Mouse (Mus musculus) stomach, embryonic 14.5 days (tissue): ENCODE measurements around the gene 1700008O03Rik. TPM values are rescaled to one million over a fixed set of nuclear protein-coding genes. Genes with fewer than 3 reads are reported as not detected.

ENCODE experiments used
- ATAC-seq: fragments of 200-750 bp; cut with Nextera tagmentation; 2 replicates; pipeline ENCODE4 v1.8.0; 2017; ENCODE audit warnings: low read depth, moderate TSS enrichment; ENCODE audit not compliant: insufficient number of reproducible peaks, insufficient read depth, low FRiP score
- H3K27ac ChIP-seq: fragments of 300-500 bp; sonication (generic); 2 replicates; pipeline ENCODE4 v1.5.1; 2014; ENCODE audit warnings: mild to moderate bottlenecking, low read length, moderate library complexity, mixed read lengths
- H3K27me3 ChIP-seq: fragments of 300-500 bp; sonication (generic); 2 replicates; pipeline ENCODE4 v1.6.1; 2014; ENCODE audit warnings: low read length, control low read depth, mixed read lengths; ENCODE audit not compliant: control insufficient read depth, insufficient read depth
- H3K36me3 ChIP-seq: fragments of 300-500 bp; sonication (generic); 2 replicates; pipeline ENCODE4 v1.6.1; 2014; ENCODE audit warnings: mild to moderate bottlenecking, control low read depth, low read length, moderate library complexity, mixed read lengths; ENCODE audit not compliant: control insufficient read depth, insufficient read depth
- H3K4me1 ChIP-seq: fragments of 300-500 bp; sonication (generic); 2 replicates; pipeline ENCODE4 v1.6.1; 2014; ENCODE audit warnings: low read length, control low read depth, mixed read lengths; ENCODE audit not compliant: control insufficient read depth, insufficient read depth
- H3K4me2 ChIP-seq: fragments of 300-500 bp; sonication (generic); replicated peaks from 2 replicates; pipeline ENCODE4 v1.6.1; 2014; ENCODE audit warnings: low read depth, low read length, control low read depth
- H3K4me3 ChIP-seq: fragments of 300-500 bp; sonication (generic); 2 replicates; pipeline ENCODE4 v1.5.1; 2014; ENCODE audit warnings: low read depth, low read length, control low read depth
- H3K9ac ChIP-seq: fragments of 300-500 bp; sonication (generic); replicated peaks from 2 replicates; pipeline ENCODE4 v1.6.1; 2014; ENCODE audit warnings: low read depth, mild to moderate bottlenecking, control low read depth, low read length, moderate library complexity, mixed read lengths
- H3K9me3 ChIP-seq: fragments of 300-500 bp; sonication (generic); 2 replicates; pipeline ENCODE4 v1.6.1; 2016; ENCODE audit warnings: low read depth, low read length, control low read depth; ENCODE audit not compliant: control insufficient read depth
- WGBS: fragments of 180-500 bp; shearing (Covaris S2); extraction: QIAGEN DNeasy Blood & Tissue Kit; methylation state at CpG from one replicate; pipeline ENCODE4 v1.1.7; 2014; 5-methylcytosine and 5-hydroxymethylcytosine counted together
- polyA plus RNA-seq: library from polyadenylated mRNA; unstranded; fragments of >200 nt; fragmentation: Nextera tagmentation; extraction: Ambion mirVana; gene quantifications from 2 replicates; pipeline ENCODE4 v1.2.1, GENCODE M21; 2014

1700008O03Rik gene
- polyA plus RNA-seq, 1 experiment from 2014 or later, result 1.2 TPM

- H3K27me3 ChIP-seq, result peaks cover 20% of the 10 kb centered on the region
- H3K9ac ChIP-seq, result no peak overlapping the region
- no peaks in the 10 kb centered on the region for H3K36me3 ChIP-seq
- no peak overlapping the region for H3K27ac ChIP-seq
- H3K4me3 ChIP-seq, result no peak overlapping the region
- ATAC-seq, result no peak
- H3K4me2 ChIP-seq, result peak overlapping the region; percentile 75; the same call in 1 of the 2 replicates
- 13% methylated on average over 8 of the region's 8 CpGs for WGBS
- no peaks in the 10 kb centered on the region for H3K9me3 ChIP-seq
- H3K4me1 ChIP-seq, result peaks cover 7% of the 10 kb centered on the region; the same call in 1 of the 2 replicates
These were observed 42.0 kb upstream of the 1700008O03Rik start for GRCm38 (mm10) chr7:44427666-44428065.

DNA sequence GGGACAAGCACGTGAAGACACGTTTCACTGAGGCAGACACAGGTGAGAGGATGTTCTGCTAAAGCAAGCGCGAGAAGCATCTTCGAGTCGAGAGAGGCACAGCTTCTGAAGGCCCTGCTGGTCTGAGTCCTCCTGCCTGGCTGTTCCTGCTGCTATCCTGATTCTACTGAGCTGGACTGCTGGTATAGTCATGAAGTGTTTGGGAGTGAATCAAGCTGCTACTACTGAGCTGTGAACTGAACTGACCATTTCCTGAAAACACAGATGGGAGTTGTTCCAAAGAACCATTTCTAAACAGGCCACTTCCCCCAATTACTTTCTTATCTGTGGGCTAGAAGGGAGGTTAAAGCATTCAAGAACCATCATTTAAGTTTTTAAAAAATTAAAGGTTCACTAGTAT, 27.7 kb upstream of the 1700008O03Rik start:
- ATAC-seq, result no peak
- 71% methylated on average over 6 of the region's 6 CpGs for WGBS

GRCm38 (mm10) chr7:44411144-44411543, 25.5 kb upstream of the 1700008O03Rik start:
- Histone ChIP-seq H3K4me3 (no peak overlapping the region), H3K27me3 (no peaks in the 10 kb centered on the region), H3K9me3 (no peaks in the 10 kb centered on the region), H3K27ac (no peak overlapping the region), H3K9ac (no peak overlapping the region), H3K36me3 (no peaks in the 10 kb centered on the region), H3K4me2 (no peak overlapping the region), H3K4me1 (no peaks in the 10 kb centered on the region)
- no peak for ATAC-seq
- 86% methylated on average over 4 of the region's 4 CpGs for WGBS

More for the DNA sequence above, 27.7 kb upstream of the 1700008O03Rik start:
- Histone ChIP-seq H3K9me3 (no peaks in the 10 kb centered on the region), H3K4me3 (no peak overlapping the region), H3K9ac (no peak overlapping the region), H3K36me3 (no peaks in the 10 kb centered on the region), H3K4me1 (no peaks in the 10 kb centered on the region), H3K27ac (no peak overlapping the region), H3K4me2 (no peak overlapping the region), H3K27me3 (no peaks in the 10 kb centered on the region)

DNA sequence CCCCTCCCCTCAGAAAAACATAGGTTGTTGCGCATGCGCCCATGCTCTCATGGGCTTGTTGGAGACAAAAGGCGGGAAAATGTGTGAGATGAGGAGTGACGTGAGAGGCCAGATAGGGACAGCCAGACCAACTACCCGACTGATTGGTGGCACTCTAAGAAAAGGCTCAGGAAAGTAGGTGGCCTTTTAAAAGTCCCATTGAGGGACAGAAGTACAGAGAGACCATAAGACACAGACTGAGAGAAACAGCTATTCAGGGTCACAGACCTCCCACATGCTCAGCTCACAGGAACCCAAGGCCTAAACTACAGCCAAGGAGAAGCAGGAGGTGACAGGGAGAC, 20.4 kb upstream of the 1700008O03Rik start:
- Histone ChIP-seq H3K4me3 (no peak overlapping the region), H3K36me3 (no peaks in the 10 kb centered on the region), H3K9me3 (no peaks in the 10 kb centered on the region), H3K9ac (no peak overlapping the region), H3K4me2 (no peak overlapping the region), H3K4me1 (no peaks in the 10 kb centered on the region), H3K27me3 (0 out of 2 replicates have a peak, but pooled peaks cover 3% of the 10 kb centered on the region), H3K27ac (no peak overlapping the region)
- no peak for ATAC-seq
- 1% methylated on average over 5 of the region's 5 CpGs for WGBS

DNA sequence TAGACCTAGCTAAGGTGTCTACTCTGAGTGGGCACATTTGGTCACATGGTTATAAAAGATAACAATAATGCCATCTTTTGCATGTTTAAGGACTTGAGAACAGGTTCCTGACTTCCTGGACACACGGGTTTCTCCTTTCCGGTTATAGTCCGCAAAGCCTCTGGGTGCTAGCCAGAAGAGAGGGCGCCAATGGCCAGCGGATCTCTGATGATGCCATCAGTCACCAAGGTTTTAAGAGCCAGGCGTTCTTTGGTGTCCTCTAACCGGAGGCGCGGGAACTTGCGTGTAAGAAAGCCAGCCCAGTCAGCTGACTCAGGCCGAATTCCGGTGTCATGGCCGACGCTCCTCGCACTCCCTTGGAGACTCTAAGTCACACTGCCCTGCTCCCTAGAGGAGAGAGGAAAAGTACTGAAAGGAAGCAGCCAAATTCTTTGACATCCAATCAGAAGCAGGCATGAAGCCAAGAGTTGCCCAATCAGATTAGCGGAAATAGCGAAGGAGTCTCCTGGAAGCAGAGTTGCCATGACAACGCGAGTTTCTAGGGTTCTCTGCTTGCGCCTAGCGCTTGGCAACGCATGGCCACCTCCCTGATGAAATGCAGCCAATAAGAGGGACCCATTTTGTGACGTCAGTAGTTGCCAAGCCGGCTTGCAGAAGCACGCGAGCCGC, 19.9 kb upstream of the 1700008O03Rik start:
- H3K4me2 ChIP-seq, result peak overlapping the region; percentile 41
- 0 out of 2 replicates have a peak overlapping the region, but pooled peaks have one; percentile 30 for H3K27ac ChIP-seq
- 0 out of 2 replicates have a peak, but pooled peaks cover 3% of the 10 kb centered on the region for H3K27me3 ChIP-seq
- H3K4me3 ChIP-seq, result peak overlapping the region; percentile 33
- no peak overlapping the region for H3K9ac ChIP-seq
- H3K9me3 ChIP-seq, result no peaks in the 10 kb centered on the region
- peak; percentile 96 for ATAC-seq
- H3K36me3 ChIP-seq, result no peaks in the 10 kb centered on the region
- no peaks in the 10 kb centered on the region for H3K4me1 ChIP-seq
- WGBS, result 1% methylated on average over 27 of the region's 27 CpGs

DNA sequence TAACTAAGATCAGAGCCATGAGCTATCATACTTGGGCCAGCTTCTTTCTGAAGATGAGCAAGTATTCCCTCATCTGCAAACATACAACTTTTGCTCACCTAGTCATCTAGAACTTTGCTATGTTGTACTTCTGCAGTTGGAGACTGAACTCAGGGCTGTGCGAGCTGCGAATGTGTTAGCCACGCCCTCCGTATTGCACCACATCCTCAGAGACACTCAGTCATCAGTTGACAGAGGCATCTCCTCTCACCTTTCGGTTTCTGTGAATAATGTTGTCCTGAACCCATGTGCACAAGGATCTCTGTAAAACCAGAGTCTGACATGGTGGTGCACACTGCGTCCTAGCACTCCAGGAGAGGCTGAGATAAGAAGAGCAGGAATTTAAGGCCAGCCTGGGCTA, 16.1 kb upstream of the 1700008O03Rik start:
- H3K36me3 ChIP-seq, result no peaks in the 10 kb centered on the region
- no peak for ATAC-seq
- 0 out of 2 replicates have a peak, but pooled peaks cover 3% of the 10 kb centered on the region for H3K27me3 ChIP-seq
- H3K4me1 ChIP-seq, result no peaks in the 10 kb centered on the region
- no peak overlapping the region for H3K4me2 ChIP-seq
- 69% methylated on average over 6 of the region's 6 CpGs for WGBS
- no peak overlapping the region for H3K27ac ChIP-seq
- no peak overlapping the region for H3K4me3 ChIP-seq
- H3K9ac ChIP-seq, result no peak overlapping the region
- no peaks in the 10 kb centered on the region for H3K9me3 ChIP-seq

GRCm38 (mm10) chr7:44398570-44398969, 12.9 kb upstream of the 1700008O03Rik start:
- H3K36me3 ChIP-seq, result no peaks in the 10 kb centered on the region
- 16% methylated on average over 3 of the region's 3 CpGs for WGBS
- H3K27ac ChIP-seq, result no peak overlapping the region
- 0 out of 2 replicates have a peak, but pooled peaks cover 3% of the 10 kb centered on the region for H3K27me3 ChIP-seq
- H3K9ac ChIP-seq, result no peak overlapping the region
- H3K4me1 ChIP-seq, result no peaks in the 10 kb centered on the region
- H3K9me3 ChIP-seq, result no peaks in the 10 kb centered on the region
- no peak overlapping the region for H3K4me3 ChIP-seq
- no peak overlapping the region for H3K4me2 ChIP-seq
- peak; percentile 39; the same call in 1 of the 2 replicates for ATAC-seq

DNA sequence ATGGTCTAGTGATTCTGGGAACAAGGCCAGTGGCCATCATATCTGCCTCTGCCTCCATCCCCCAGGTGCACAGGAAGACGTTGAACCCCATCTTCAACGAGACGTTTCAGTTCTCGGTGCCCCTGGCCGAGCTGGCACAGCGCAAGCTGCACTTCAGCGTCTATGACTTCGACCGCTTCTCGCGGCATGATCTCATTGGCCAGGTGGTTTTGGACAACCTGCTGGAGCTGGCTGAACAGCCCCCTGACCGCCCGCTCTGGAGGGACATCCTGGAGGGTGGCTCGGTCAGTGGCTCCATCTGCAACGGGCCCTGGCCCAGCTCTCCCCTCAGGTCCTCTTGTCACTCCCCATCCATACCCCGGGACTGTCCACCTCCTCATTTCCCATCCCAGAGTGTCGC, 7.7 kb upstream of the 1700008O03Rik start:
- Histone ChIP-seq H3K36me3 (no peaks in the 10 kb centered on the region), H3K4me3 (no peak overlapping the region), H3K27ac (no peak overlapping the region), H3K4me1 (no peaks in the 10 kb centered on the region), H3K9me3 (no peaks in the 10 kb centered on the region), H3K9ac (no peak overlapping the region), H3K27me3 (no peaks in the 10 kb centered on the region), H3K4me2 (no peak overlapping the region)
- WGBS, result 90% methylated on average over 17 of the region's 17 CpGs
- ATAC-seq, result no peak

DNA sequence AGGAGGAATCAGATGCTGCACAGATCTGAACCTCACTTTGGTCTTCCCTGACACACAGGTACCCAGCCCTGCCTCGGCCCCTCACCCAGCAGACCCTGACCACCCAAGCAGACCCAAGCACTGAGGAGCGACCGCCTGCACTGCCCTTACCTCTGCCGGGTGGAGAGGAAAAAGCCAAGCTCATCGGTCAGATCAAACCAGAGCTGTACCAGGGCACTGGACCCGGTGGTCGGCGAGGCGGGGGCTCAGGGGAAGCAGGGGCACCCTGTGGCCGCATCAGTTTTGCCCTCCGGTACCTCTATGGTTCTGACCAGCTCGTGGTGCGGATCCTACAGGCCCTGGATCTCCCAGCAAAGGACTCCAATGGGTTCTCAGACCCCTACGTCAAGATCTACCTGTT, 6.7 kb upstream of the 1700008O03Rik start:
- no peaks in the 10 kb centered on the region for H3K36me3 ChIP-seq
- ATAC-seq, result no peak
- H3K4me3 ChIP-seq, result no peak overlapping the region
- 83% methylated on average over 14 of the region's 14 CpGs for WGBS
- no peak overlapping the region for H3K27ac ChIP-seq
- H3K9ac ChIP-seq, result no peak overlapping the region
- no peaks in the 10 kb centered on the region for H3K9me3 ChIP-seq
- H3K4me1 ChIP-seq, result no peaks in the 10 kb centered on the region
- H3K4me2 ChIP-seq, result no peak overlapping the region
- H3K27me3 ChIP-seq, result no peaks in the 10 kb centered on the region
